Mouse (Mus musculus): ENCODE results near the gene Snx21.

GRCm38 (mm10) chr2:164795868-164796267 is 10.2 kb downstream of the Snx21 start:
- TF ChIP-seq CTCF (IDR thresholded peaks at IDR 0.05; ENCODE audit: insufficient read depth, low read depth, low read length): no peak
- no peak for TF ChIP-seq POLR2A (IDR thresholded peaks at IDR 0.05; ENCODE audit: insufficient read depth, low read depth, low read length)
